Mouse (Mus musculus) CD4-positive, CD25-positive, alpha-beta regulatory T cell, adult 4 months (primary cell): ENCODE measurements at regions not wholly inside any gene's neighbourhood (a gene's known extent, or its start where the extent isn't known, plus 50 kb on each side); places are given as distances from the start of the nearest gene placed in this dataset.

Experiments used
- ATAC-seq: one replicate; pipeline ENCODE4 v1.8.0; 2017

GRCm38 (mm10) chr12:17113465-17114177, 63.1 kb downstream of the Kcnf1 start:
- ATAC-seq = peak; percentile 78

- ATAC-seq = peak; percentile 55
Observed at GRCm38 (mm10) chr12:17112781-17113464, 63.8 kb downstream of the Kcnf1 start.

GRCm38 (mm10) chr12:17106220-17106619, 70.5 kb downstream of the Kcnf1 start:
- ATAC-seq = no peak

GRCm38 (mm10) chr12:17105057-17105712, 71.5 kb downstream of the Kcnf1 start:
- ATAC-seq = no peak

GRCm38 (mm10) chr12:17101842-17102241, 74.8 kb downstream of the Kcnf1 start:
- no peak for ATAC-seq

- ATAC-seq = peak; percentile 23
Observed at GRCm38 (mm10) chr12:17097800-17098271, 78.9 kb downstream of the Kcnf1 start.

- ATAC-seq = no peak
Observed at GRCm38 (mm10) chr12:17094758-17095157, 81.9 kb downstream of the Kcnf1 start.

- no peak for ATAC-seq
Observed at GRCm38 (mm10) chr12:17093772-17094171, 82.2 kb upstream of the 2410004P03Rik start.

- ATAC-seq = no peak
Observed at GRCm38 (mm10) chr12:17091058-17091457, 79.5 kb upstream of the 2410004P03Rik start.

- no peak for ATAC-seq
Observed at GRCm38 (mm10) chr12:17089710-17090339, 78.3 kb upstream of the 2410004P03Rik start.

GRCm38 (mm10) chr12:17087388-17087787, 75.9 kb upstream of the 2410004P03Rik start:
- no peak for ATAC-seq

- ATAC-seq = peak; percentile 54
Observed at GRCm38 (mm10) chr12:17085209-17085574, 73.7 kb upstream of the 2410004P03Rik start.

- peak; percentile 78 for ATAC-seq
Observed at GRCm38 (mm10) chr12:17084499-17085208, 73.1 kb upstream of the 2410004P03Rik start.

- ATAC-seq = no peak
Observed at GRCm38 (mm10) chr12:17071691-17072454, 60.3 kb upstream of the 2410004P03Rik start.

- ATAC-seq = no peak
Observed at GRCm38 (mm10) chr12:17069808-17070207, 58.3 kb upstream of the 2410004P03Rik start.

GRCm38 (mm10) chr12:17069161-17069560, 57.6 kb upstream of the 2410004P03Rik start:
- ATAC-seq = no peak

- ATAC-seq = no peak
Observed at GRCm38 (mm10) chr12:17063920-17064319, 52.4 kb upstream of the 2410004P03Rik start.
